Mouse (Mus musculus) limb, embryonic 12.5 days (tissue): ENCODE data around the gene Nr2c2ap. TPM values are rescaled to one million over a fixed set of nuclear protein-coding genes. Genes with fewer than 3 reads are reported as not detected.

Source experiments
- ATAC-seq: fragments of 200-750 bp; cut with Nextera tagmentation; 2 replicates; pipeline ENCODE4 v1.8.0; 2017; ENCODE audit warnings: low read depth, moderate TSS enrichment; ENCODE audit not compliant: insufficient number of reproducible peaks, insufficient read depth, low FRiP score, low TSS enrichment
- H3K27ac ChIP-seq: fragments of 300-500 bp; sonication (generic); 2 replicates; pipeline ENCODE4 v1.5.1; 2016; ENCODE audit warnings: mild to moderate bottlenecking, moderate library complexity
- H3K27me3 ChIP-seq: fragments of 300-500 bp; sonication (generic); 2 replicates; pipeline ENCODE4 v1.6.1; 2016; ENCODE audit warnings: mild to moderate bottlenecking, moderate library complexity
- H3K36me3 ChIP-seq: fragments of 300-500 bp; sonication (generic); 2 replicates; pipeline ENCODE4 v1.6.1; 2016; ENCODE audit warnings: mild to moderate bottlenecking, moderate library complexity
- H3K4me1 ChIP-seq: fragments of 300-500 bp; sonication (generic); replicated peaks from 2 replicates; pipeline ENCODE4 v1.6.1; 2016
- H3K4me2 ChIP-seq: fragments of 300-500 bp; sonication (generic); 2 replicates; pipeline ENCODE4 v1.6.1; 2016; ENCODE audit warnings: mild to moderate bottlenecking, moderate library complexity
- H3K4me3 ChIP-seq: fragments of 300-500 bp; sonication (generic); replicated peaks from 2 replicates; pipeline ENCODE4 v1.5.1; 2016; ENCODE audit warnings: mild to moderate bottlenecking
- H3K9ac ChIP-seq: fragments of 300-500 bp; sonication (generic); replicated peaks from 2 replicates; pipeline ENCODE4 v1.6.1; 2016; ENCODE audit warnings: mild to moderate bottlenecking, moderate library complexity
- H3K9me3 ChIP-seq: fragments of 300-500 bp; sonication (generic); 2 replicates; pipeline ENCODE4 v1.6.1; 2016; ENCODE audit warnings: mild to moderate bottlenecking, moderate library complexity
- WGBS: fragments of 180-500 bp; shearing (Covaris S2); methylation state at CpG from one replicate; pipeline ENCODE4 v1.1.7; 2016; 5-methylcytosine and 5-hydroxymethylcytosine counted together
- polyA plus RNA-seq: library from polyadenylated mRNA; unstranded; fragments of >200 nt; fragmentation: Nextera tagmentation; extraction: Ambion mirVana; gene quantifications from 2 replicates; pipeline ENCODE4 v1.2.1, GENCODE M21; 2016

The Nr2c2ap gene
- polyA plus RNA-seq, 1 experiment from 2014 or later = 21.4 TPM

GRCm38 (mm10) chr8:70170748-70171147 lies 39.6 kb downstream of the Nr2c2ap start:
- Histone ChIP-seq H3K4me3 (no peak overlapping the region), H3K9me3 (no peaks in the 10 kb centered on the region), H3K36me3 (peaks cover 3% of the 10 kb centered on the region; the same call in 1 of the 2 replicates), H3K27ac (no peak overlapping the region), H3K4me2 (no peak overlapping the region), H3K27me3 (peaks cover 17% of the 10 kb centered on the region), H3K9ac (no peak overlapping the region), H3K4me1 (peaks cover 17% of the 10 kb centered on the region)
- ATAC-seq = no peak
- 86% methylated on average over 3 of the region's 3 CpGs for WGBS

DNA sequence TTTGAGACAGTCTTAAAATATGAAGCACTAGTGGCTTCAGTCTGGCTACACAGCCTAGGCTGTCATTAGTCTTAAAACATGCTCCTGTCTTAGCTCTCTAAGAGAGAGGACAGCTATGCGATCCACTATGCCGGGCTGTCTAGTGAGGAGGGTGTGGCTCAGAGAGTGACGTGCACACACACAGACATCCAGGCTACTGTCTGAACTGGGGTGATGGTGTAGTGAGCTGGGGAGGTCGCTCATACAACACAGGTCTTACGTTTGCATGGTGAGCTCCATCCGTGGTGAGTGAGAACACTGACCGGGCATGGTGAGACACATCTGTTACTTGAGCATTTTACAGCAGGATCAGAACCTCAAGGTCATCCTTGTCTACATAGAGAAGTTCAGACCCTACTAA lies 40.1 kb downstream of the Nr2c2ap start:
- no peak overlapping the region for H3K27ac ChIP-seq
- peaks cover 14% of the 10 kb centered on the region for H3K4me1 ChIP-seq
- H3K27me3 ChIP-seq = peaks cover 12% of the 10 kb centered on the region
- no peak overlapping the region for H3K9ac ChIP-seq
- no peaks in the 10 kb centered on the region for H3K9me3 ChIP-seq
- H3K36me3 ChIP-seq = peaks cover 3% of the 10 kb centered on the region; the same call in 1 of the 2 replicates
- no peak; the same call in 1 of the 2 replicates for ATAC-seq
- 85% methylated on average over 7 of the region's 7 CpGs for WGBS
- no peak overlapping the region for H3K4me3 ChIP-seq
- 0 out of 2 replicates have a peak overlapping the region, but pooled peaks have one; percentile 56 for H3K4me2 ChIP-seq

GRCm38 (mm10) chr8:70172043-70172681 lies 41.0 kb downstream of the Nr2c2ap start, which contains the start of gene Tmem161a:
Tmem161a (plus strand) TSS chr8:70172356.
- H3K27me3 ChIP-seq = 0 out of 2 replicates have a peak, but pooled peaks cover 4% of the 10 kb centered on the region
- H3K4me3 ChIP-seq = peak within 1 kb of the TSS; percentile 72
- H3K27ac ChIP-seq = peak within 1 kb of the TSS; percentile 13; the same call in 1 of the 2 replicates
- H3K9me3 ChIP-seq = no peaks in the 10 kb centered on the region
- 3% methylated on average over 27 of the region's 27 CpGs for WGBS
- peaks cover 14% of the 10 kb centered on the region for H3K4me1 ChIP-seq
- H3K4me2 ChIP-seq = peak within 1 kb of the TSS; percentile 56
- peaks cover 10% of the 10 kb centered on the region for H3K36me3 ChIP-seq
- peak within 1 kb of the TSS; percentile 66 for H3K9ac ChIP-seq
- ATAC-seq = peak; percentile 86

GRCm38 (mm10) chr8:70173320-70173719 lies 42.2 kb downstream of the Nr2c2ap start:
- 0 out of 2 replicates have a peak, but pooled peaks cover 2% of the 10 kb centered on the region for H3K27me3 ChIP-seq
- peak overlapping the region; percentile 72 for H3K4me3 ChIP-seq
- H3K4me1 ChIP-seq = peaks cover 14% of the 10 kb centered on the region
- 81% methylated on average over 5 of the region's 5 CpGs for WGBS
- ATAC-seq = no peak
- peak overlapping the region; percentile 56 for H3K4me2 ChIP-seq
- H3K27ac ChIP-seq = no peak overlapping the region
- H3K36me3 ChIP-seq = peaks cover 18% of the 10 kb centered on the region
- H3K9me3 ChIP-seq = no peaks in the 10 kb centered on the region
- no peak overlapping the region for H3K9ac ChIP-seq

DNA sequence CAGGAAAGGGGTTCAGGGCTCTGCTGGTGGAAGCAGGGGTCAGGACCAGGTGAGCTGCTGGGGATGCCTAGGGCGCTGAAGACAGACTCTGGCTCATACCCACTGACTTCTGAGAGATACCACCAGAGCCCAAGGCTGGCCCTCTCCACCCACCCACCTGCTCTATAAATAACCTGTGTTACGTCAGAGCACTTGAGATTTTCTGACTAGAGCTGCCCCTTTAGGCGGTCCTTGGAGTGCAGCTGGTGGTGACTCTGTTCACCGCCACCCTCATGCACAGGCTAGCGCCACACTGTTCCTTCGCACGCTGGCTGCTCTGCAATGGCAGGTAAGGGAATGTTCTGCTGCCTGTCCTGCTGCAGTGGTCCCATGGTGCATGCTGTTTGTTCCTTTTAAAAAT lies 42.9 kb downstream of the Nr2c2ap start:
- Histone ChIP-seq H3K27me3 (no peaks in the 10 kb centered on the region), H3K4me1 (peaks cover 14% of the 10 kb centered on the region), H3K4me2 (no peak overlapping the region), H3K36me3 (peaks cover 26% of the 10 kb centered on the region), H3K9ac (no peak overlapping the region), H3K27ac (no peak overlapping the region), H3K4me3 (no peak overlapping the region), H3K9me3 (no peaks in the 10 kb centered on the region)
- WGBS = 84% methylated on average over 7 of the region's 7 CpGs
- no peak for ATAC-seq

DNA sequence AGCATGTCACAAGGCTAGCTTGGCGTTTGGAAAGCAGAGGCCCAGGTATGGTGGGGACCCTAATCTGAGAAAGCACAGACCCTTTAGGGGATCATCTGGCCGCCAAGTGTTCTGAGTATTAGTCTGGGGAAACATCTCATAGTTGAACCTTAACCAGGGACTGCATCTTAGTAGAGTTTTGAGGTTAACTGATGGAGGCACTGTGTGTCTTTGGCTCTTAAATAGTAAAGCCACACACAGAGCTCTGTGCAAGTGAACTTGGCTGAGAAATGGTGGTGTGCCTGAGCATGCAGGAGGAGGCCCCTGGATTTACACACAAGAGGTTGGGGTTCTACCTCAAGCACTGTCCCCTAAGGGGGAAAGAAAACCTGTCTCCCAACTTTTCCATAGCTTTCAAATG lies 47.1 kb downstream of the Nr2c2ap start:
- ATAC-seq = no peak
- Histone ChIP-seq H3K4me1 (peaks cover 15% of the 10 kb centered on the region), H3K4me3 (no peak overlapping the region), H3K36me3 (peaks cover 60% of the 10 kb centered on the region), H3K9ac (no peak overlapping the region), H3K9me3 (no peaks in the 10 kb centered on the region), H3K27ac (no peak overlapping the region), H3K27me3 (no peaks in the 10 kb centered on the region), H3K4me2 (no peak overlapping the region)
- 88% methylated on average over 2 of the region's 2 CpGs for WGBS

GRCm38 (mm10) chr8:70179082-70179481 lies 47.9 kb downstream of the Nr2c2ap start:
- peaks cover 68% of the 10 kb centered on the region for H3K36me3 ChIP-seq
- H3K9me3 ChIP-seq = no peaks in the 10 kb centered on the region
- H3K4me2 ChIP-seq = no peak overlapping the region
- H3K4me1 ChIP-seq = peaks cover 11% of the 10 kb centered on the region
- no peak for ATAC-seq
- H3K4me3 ChIP-seq = no peak overlapping the region
- WGBS = 96% methylated on average over 4 of the region's 4 CpGs
- no peak overlapping the region for H3K9ac ChIP-seq
- no peaks in the 10 kb centered on the region for H3K27me3 ChIP-seq
- H3K27ac ChIP-seq = no peak overlapping the region

DNA sequence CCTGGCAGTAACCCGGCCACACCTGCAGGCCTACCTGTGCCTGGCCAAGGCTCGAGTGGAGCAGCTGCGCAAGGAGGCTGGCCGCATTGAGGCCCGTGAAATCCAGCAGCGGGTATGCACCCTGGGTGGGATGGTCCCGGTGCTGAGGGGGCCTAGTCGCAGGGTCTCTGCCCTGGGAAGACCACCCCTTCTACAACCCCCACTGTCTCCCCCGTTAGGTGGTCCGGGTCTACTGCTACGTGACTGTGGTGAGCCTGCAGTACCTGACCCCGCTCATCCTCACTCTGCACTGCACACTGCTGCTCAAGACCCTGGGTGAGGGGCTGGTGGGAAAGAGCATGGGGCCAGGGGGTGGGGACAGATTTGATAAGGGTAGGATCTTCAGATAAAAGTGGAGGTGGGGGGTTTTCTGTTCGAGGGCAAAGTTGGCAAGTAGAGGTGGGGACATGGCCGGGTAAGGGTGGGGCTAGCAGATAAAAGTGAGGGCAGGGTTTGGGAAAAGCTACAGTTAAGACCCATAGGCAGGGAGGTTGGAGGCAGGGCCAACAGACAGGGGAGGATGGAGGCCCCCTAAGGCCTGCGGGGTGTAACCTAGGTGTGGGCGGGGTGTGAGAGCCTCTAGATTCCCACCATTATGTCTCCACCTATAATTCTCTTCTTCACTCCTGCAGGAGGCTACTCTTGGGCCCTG lies 50.2 kb downstream of the Nr2c2ap start:
- Histone ChIP-seq H3K4me1 (peaks cover 11% of the 10 kb centered on the region), H3K4me3 (no peak overlapping the region), H3K36me3 (peaks cover 65% of the 10 kb centered on the region), H3K9ac (no peak overlapping the region), H3K27me3 (no peaks in the 10 kb centered on the region), H3K9me3 (no peaks in the 10 kb centered on the region), H3K4me2 (no peak overlapping the region), H3K27ac (peak overlapping the region; percentile 29; the same call in 1 of the 2 replicates)
- 0 out of 2 replicates have a peak, but pooled peaks have one; percentile 27 for ATAC-seq
- WGBS = 58% methylated on average over 16 of the region's 16 CpGs

- H3K4me3 ChIP-seq = no peak overlapping the region
- ATAC-seq = no peak
- no peak overlapping the region for H3K4me2 ChIP-seq
- no peaks in the 10 kb centered on the region for H3K27me3 ChIP-seq
- peaks cover 11% of the 10 kb centered on the region for H3K4me1 ChIP-seq
- H3K36me3 ChIP-seq = peaks cover 61% of the 10 kb centered on the region
- H3K9ac ChIP-seq = 0 out of 2 replicates have a peak overlapping the region, but pooled peaks have one; percentile 1
- no peaks in the 10 kb centered on the region for H3K9me3 ChIP-seq
- WGBS = 32% methylated on average over 2 of the region's 2 CpGs
- peak overlapping the region; percentile 29; the same call in 1 of the 2 replicates for H3K27ac ChIP-seq
These were observed 50.7 kb downstream of the Nr2c2ap start for GRCm38 (mm10) chr8:70181903-70182252.

DNA sequence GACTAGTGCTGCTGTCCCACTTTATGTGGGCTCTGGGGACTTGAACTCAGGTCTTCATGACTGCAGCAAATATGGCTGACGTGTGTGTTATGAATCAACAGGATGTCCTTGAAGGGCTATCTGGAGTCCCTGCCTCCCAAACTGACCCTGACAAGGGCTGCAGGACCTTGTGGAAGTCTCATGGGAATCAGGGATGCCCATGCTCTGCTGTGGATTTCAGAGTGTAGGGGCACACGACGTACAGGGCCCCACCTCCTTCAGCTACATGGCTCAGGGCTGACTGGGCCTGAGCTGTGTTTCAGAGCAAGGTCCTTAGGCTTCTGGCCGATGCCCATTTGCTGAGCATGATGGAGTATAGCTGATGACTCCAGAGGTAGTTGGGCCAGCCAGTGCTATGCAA lies 52.1 kb downstream of the Nr2c2ap start:
- peaks cover 56% of the 10 kb centered on the region for H3K36me3 ChIP-seq
- no peak overlapping the region for H3K4me2 ChIP-seq
- ATAC-seq = no peak
- no peak overlapping the region for H3K9ac ChIP-seq
- H3K4me3 ChIP-seq = no peak overlapping the region
- H3K27me3 ChIP-seq = no peaks in the 10 kb centered on the region
- WGBS = 90% methylated on average over 4 of the region's 4 CpGs
- no peaks in the 10 kb centered on the region for H3K9me3 ChIP-seq
- peaks cover 11% of the 10 kb centered on the region for H3K4me1 ChIP-seq
- H3K27ac ChIP-seq = no peak overlapping the region
